Mouse (Mus musculus) splenic B cell, adult 2 months (primary cell): ENCODE results near the gene Gdi1.
"Not testable (repeated sequence)": the region's sequence is repeated elsewhere in the genome, so short reads cannot be mapped to it uniquely, and the experiment has no call there.

Source experiments
- DNase-seq: peaks from one replicate; pipeline ENCODE4 v3.0.0-alpha.2; 2011; ENCODE audit warnings: low read depth, low spot score
- H3K27me3 ChIP-seq: 2 replicates; pipeline ENCODE4 v1.6.1; 2012; ENCODE audit warnings: mild to moderate bottlenecking, low read length, moderate library complexity, mixed read lengths; ENCODE audit not compliant: control insufficient read depth, poor library complexity, insufficient read depth, severe bottlenecking
- H3K36me3 ChIP-seq: 2 replicates; pipeline ENCODE4 v1.6.1; 2012; ENCODE audit warnings: mild to moderate bottlenecking, low read length, moderate library complexity, mixed read lengths; ENCODE audit not compliant: control insufficient read depth, poor library complexity, insufficient read depth, severe bottlenecking

The Gdi1 gene

DNA sequence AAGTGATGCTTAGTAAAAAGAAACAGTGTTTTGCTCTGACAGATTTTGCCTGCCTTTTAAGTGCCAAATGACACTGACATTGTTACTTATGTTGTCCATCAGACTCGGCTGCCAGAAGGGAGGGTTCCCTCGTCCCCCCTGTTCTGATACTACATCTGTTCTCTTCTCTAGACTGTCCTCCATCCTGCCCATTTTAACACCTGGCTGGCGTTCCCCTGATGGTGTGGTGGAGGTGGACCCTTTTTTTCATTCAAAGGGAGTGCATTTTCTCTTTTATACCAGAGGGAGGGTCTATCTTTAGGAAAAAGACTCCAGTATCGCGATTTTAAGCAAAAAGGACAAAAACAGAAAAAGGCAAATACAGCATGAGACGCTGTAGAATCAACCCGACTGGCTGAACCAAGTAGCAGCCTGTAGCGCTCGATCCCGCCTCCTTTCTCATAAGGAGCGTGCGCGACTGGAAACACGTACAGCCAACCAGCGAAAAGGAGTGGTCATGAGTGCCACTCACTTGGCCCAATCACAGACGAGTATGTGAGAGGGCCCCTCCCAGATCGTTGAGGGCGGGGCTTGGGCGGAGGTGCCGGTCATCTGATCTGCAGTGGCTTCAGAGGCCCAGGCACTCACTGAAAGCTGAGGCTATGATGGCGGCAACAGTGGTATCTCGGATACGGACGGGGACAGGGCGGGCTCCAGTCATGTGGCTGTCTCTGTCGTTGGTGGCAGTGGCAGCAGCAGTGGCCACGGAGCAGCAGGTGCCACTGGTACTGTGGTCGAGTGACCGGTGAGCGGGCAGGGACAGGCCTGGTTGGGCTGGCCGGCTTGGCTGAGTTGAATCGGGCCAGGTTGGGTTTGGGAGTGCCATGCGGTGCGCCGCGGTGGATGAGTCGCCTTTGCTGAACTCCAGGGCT, 8.0 kb upstream of the Gdi1 start, which contains the start of gene Atp6ap1:
TSS of gene Atp6ap1 (plus strand) at position 560 of the 911 bp plus-strand sequence.
- DNase-seq, result peak; percentile 95
- H3K36me3 ChIP-seq, result peaks cover 4% of the 10 kb centered on the region; the same call in 1 of the 2 replicates
- no peaks in the 10 kb centered on the region for H3K27me3 ChIP-seq

- no peak for DNase-seq
- peaks cover 6% of the 10 kb centered on the region; the same call in 1 of the 2 replicates for H3K36me3 ChIP-seq
These were observed 6.5 kb upstream of the Gdi1 start for GRCm38 (mm10) chrX:74298348-74298747.

GRCm38 (mm10) chrX:74299721-74300120, 5.1 kb upstream of the Gdi1 start:
- H3K27me3 ChIP-seq, result no peaks in the 10 kb centered on the region
- DNase-seq, result peak; percentile 57
- H3K36me3 ChIP-seq, result peaks cover 6% of the 10 kb centered on the region

More at GRCm38 (mm10) chrX:74298348-74298747, 6.5 kb upstream of the Gdi1 start:
- no peaks in the 10 kb centered on the region for H3K27me3 ChIP-seq

DNA sequence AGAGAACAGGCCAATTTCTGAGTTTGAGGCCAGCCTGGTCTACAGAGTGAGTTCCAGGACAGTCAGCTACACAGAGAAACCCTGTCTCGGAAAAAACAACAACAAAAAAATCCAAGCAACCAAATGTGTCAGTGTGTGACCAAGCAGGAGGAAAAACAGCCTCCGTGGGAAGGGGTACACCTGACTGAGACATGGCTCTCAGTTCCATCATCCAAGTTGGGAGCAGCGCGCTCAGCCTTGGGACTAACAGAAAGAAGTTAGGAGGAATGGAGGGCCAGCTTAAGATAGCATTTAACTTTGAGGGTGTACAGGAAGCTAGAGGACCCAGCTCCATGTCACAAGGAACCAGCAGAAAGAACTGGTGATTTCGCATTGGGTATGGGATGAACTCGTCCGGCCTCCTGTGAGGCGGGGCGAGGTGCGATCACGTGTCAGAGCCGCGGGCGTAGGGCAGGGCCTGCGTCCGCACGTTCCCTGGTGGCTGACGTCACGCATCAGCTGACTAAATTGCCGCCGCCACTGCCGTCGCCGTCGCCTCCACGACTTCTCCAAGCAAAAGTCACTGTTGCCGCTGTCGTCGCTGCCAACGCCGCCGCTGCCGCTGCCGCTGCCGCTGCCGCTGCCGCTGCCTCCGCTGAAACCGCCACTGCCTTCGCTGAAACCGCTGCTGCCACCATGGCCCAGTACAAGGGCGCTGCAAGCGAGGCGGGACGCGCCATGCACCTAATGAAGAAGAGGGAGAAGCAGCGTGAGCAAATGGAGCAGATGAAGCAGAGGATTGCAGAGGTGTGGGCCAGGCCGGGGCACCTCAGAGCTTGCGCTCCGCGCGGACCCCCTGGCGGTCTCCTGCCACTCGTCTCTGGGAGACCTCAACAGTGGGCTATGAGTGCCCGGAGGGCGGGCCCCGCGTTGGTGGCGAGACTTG, 8.0 kb downstream of the Gdi1 start, which contains the start of gene Fam50a:
TSS of gene Fam50a (plus strand) at position 494 of the 925 bp plus-strand sequence.
- DNase-seq, result peak; percentile 93
- Histone ChIP-seq H3K27me3 (no peaks in the 10 kb centered on the region), H3K36me3 (peaks cover 11% of the 10 kb centered on the region; the same call in 1 of the 2 replicates)

DNA sequence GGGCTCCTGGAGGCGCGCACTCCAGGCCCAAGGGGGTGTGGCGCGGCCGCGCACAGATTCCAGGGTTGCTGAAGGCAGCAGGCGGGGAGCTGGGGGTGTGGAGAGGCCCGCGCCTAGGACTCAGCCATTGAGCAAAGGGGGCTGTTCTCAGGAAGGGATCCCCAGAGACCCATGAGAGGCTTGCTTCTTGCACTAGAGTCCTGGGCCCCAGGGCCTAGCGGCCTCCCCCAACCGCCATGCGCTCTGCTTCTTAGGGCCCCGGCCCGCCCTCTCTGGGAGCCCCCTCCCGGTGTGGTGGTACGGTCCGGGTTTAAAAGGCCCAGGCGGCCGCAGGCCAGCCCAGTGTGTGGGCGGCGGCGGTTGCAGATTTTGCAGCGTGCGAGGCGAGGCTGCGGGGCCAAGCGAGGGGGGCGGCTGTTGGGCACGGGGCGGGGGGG, 23.9 kb downstream of the Gdi1 start, which contains the start of gene Plxna3:
TSS of gene Plxna3 (plus strand) at position 342 of the 437 bp plus-strand sequence.
- DNase-seq, result peak; percentile 70
- H3K27me3 ChIP-seq, result no peaks in the 10 kb centered on the region
- no peaks in the 10 kb centered on the region for H3K36me3 ChIP-seq

DNA sequence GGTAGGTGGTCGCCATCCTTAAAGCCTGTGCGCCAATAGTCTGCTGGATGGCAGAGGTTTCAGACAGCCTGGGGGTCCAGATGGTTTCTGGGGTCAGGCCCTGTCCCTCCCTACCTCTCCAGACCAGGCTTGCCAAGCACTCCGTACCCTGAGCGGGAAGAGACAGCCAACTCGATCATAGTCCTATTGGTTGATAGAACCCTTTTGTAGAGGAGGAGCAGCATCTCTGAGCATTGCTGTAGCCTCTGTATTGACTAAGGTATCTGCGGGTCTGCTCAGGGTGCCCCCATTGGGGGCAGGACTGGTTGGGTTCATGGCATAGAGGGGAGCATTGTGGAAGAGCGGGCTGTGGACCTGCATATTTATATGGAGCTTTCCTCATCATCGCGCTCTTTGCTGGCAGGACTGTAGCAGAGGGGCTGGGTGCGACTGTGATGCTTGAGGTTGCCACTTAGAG, 24.4 kb downstream of the Gdi1 start:
- Histone ChIP-seq H3K27me3 (no peaks in the 10 kb centered on the region), H3K36me3 (no peaks in the 10 kb centered on the region)
- no peak for DNase-seq

GRCm38 (mm10) chrX:74330166-74330930, 25.6 kb downstream of the Gdi1 start:
- Histone ChIP-seq H3K27me3 (no peaks in the 10 kb centered on the region), H3K36me3 (no peaks in the 10 kb centered on the region)
- no peak for DNase-seq

GRCm38 (mm10) chrX:74352645-74353466, 48.1 kb downstream of the Gdi1 start:
- Histone ChIP-seq H3K36me3 (no peaks in the 10 kb centered on the region), H3K27me3 (no peaks in the 10 kb centered on the region)
- no peak for DNase-seq

- DNase-seq, result peak; percentile 87
- Histone ChIP-seq H3K36me3 (no peaks in the 10 kb centered on the region), H3K27me3 (no peaks in the 10 kb centered on the region)
These were observed 48.6 kb downstream of the Gdi1 start, which contains the start of gene Lage3 for GRCm38 (mm10) chrX:74353467-74353770. Lage3 (minus strand) TSS chrX:74353618.

- not testable (repeated sequence) for DNase-seq, H3K36me3 ChIP-seq, H3K27me3 ChIP-seq
These were observed 52.3 kb downstream of the Gdi1 start for GRCm38 (mm10) chrX:74357069-74357468.

DNA sequence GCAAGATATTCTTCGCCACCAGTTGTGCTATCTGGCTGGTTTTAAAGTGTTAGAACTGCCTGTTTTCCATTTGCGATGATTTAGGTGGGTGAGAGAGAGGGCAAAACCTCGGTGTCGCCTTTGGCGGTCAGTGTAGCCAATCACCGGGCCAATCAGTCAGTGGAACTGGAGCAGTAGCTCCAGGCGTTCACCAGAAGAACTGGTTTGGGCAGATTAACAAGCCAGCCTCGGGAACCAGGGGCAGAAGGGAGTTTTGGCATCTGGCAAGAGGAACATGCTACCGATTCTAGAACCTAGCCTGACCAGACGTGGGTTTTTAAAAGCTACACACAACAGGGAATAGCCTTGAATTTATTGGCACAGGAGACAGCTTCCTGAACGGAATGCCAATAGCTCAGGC, 54.4 kb downstream of the Gdi1 start:
- H3K36me3 ChIP-seq, result no peaks in the 10 kb centered on the region
- DNase-seq, result no peak
- H3K27me3 ChIP-seq, result no peaks in the 10 kb centered on the region
